Mouse (Mus musculus): ENCODE measurements at regions not wholly inside any gene's neighbourhood (a gene's known extent, or its start where the extent isn't known, plus 50 kb on each side); places are given as distances from the start of the nearest gene placed in this dataset.

GRCm38 (mm10) chr10:56474951-56475350 lies 97.8 kb downstream of the Gja1 start:
- WGBS = 77% methylated on average over 6 of the region's 6 CpGs
- H3K4me2 ChIP-seq (replicated peaks; ENCODE audit: low read depth, low read length, severe bottlenecking) = no peak overlapping the region
- no peaks in the 10 kb centered on the region for H3K27me3 ChIP-seq (ENCODE audit: control insufficient read depth, insufficient read depth, low read length)
- no peaks in the 10 kb centered on the region for H3K4me1 ChIP-seq (ENCODE audit: control insufficient read depth, insufficient read depth, low read length)
- no peak overlapping the region for H3K4me3 ChIP-seq (replicated peaks; ENCODE audit: low read length)
- DNase-seq (ENCODE audit: low spot score) (no peak), ATAC-seq (ENCODE audit: low FRiP score, low read depth) (no peak)
- TF ChIP-seq POLR2A (IDR thresholded peaks at IDR 0.05; ENCODE audit: borderline replicate concordance, extremely low read depth, insufficient read depth, insufficient read length) = no peak
- H3K36me3 ChIP-seq (ENCODE audit: control insufficient read depth, insufficient read depth, low read length) = no peaks in the 10 kb centered on the region
- H3K9ac ChIP-seq (ENCODE audit: low read depth, low read length, severe bottlenecking) = no peak overlapping the region
- no peaks in the 10 kb centered on the region for H3K9me3 ChIP-seq (ENCODE audit: control insufficient read depth, low read length)
- H3K27ac ChIP-seq (replicated peaks; ENCODE audit: low read depth, low read length) = no peak overlapping the region

GRCm38 (mm10) chr10:56482156-56482716 lies 105.1 kb downstream of the Gja1 start:
- no peak for DNase-seq (ENCODE audit: low spot score)

GRCm38 (mm10) chr10:56484931-56485330 lies 107.8 kb downstream of the Gja1 start:
- Histone ChIP-seq H3K27ac (replicated peaks; ENCODE audit: low read depth, low read length) (no peak overlapping the region), H3K4me1 (ENCODE audit: control insufficient read depth, insufficient read depth, low read length) (peaks cover 2% of the 10 kb centered on the region; the same call in 1 of the 2 replicates), H3K9me3 (ENCODE audit: control insufficient read depth, low read length) (no peaks in the 10 kb centered on the region), H3K4me3 (replicated peaks; ENCODE audit: low read length) (no peak overlapping the region), H3K4me2 (replicated peaks; ENCODE audit: low read depth, low read length, severe bottlenecking) (no peak overlapping the region), H3K9ac (ENCODE audit: low read depth, low read length, severe bottlenecking) (no peak overlapping the region), H3K36me3 (ENCODE audit: control insufficient read depth, insufficient read depth, low read length) (no peaks in the 10 kb centered on the region), H3K27me3 (ENCODE audit: control insufficient read depth, insufficient read depth, low read length) (no peaks in the 10 kb centered on the region)
- ATAC-seq (ENCODE audit: low FRiP score, low read depth) (no peak), DNase-seq (ENCODE audit: low spot score) (no peak)
- 86% methylated on average over 8 of the region's 8 CpGs for WGBS
- TF ChIP-seq POLR2A (IDR thresholded peaks at IDR 0.05; ENCODE audit: borderline replicate concordance, extremely low read depth, insufficient read depth, insufficient read length) = no peak

More at GRCm38 (mm10) chr10:56482156-56482716, 105.1 kb downstream of the Gja1 start:
- Histone ChIP-seq H3K4me2 (replicated peaks; ENCODE audit: low read depth, low read length, severe bottlenecking) (no peak overlapping the region), H3K4me3 (replicated peaks; ENCODE audit: low read length) (no peak overlapping the region), H3K27ac (replicated peaks; ENCODE audit: low read depth, low read length) (no peak overlapping the region; the same call in 1 of the 2 replicates), H3K36me3 (ENCODE audit: control insufficient read depth, insufficient read depth, low read length) (no peaks in the 10 kb centered on the region), H3K9ac (ENCODE audit: low read depth, low read length, severe bottlenecking) (no peak overlapping the region), H3K9me3 (ENCODE audit: control insufficient read depth, low read length) (no peaks in the 10 kb centered on the region), H3K4me1 (ENCODE audit: control insufficient read depth, insufficient read depth, low read length) (peaks cover 2% of the 10 kb centered on the region; the same call in 1 of the 2 replicates), H3K27me3 (ENCODE audit: control insufficient read depth, insufficient read depth, low read length) (no peaks in the 10 kb centered on the region)
- no peak for TF ChIP-seq POLR2A (IDR thresholded peaks at IDR 0.05; ENCODE audit: borderline replicate concordance, extremely low read depth, insufficient read depth, insufficient read length)
- no peak for ATAC-seq (ENCODE audit: low FRiP score, low read depth)
- 38% methylated on average over 9 of the region's 9 CpGs for WGBS

GRCm38 (mm10) chr10:56485746-56486145 lies 108.6 kb downstream of the Gja1 start:
- Histone ChIP-seq H3K36me3 (ENCODE audit: control insufficient read depth, insufficient read depth, low read length) (no peaks in the 10 kb centered on the region), H3K4me2 (replicated peaks; ENCODE audit: low read depth, low read length, severe bottlenecking) (no peak overlapping the region), H3K27ac (replicated peaks; ENCODE audit: low read depth, low read length) (no peak overlapping the region), H3K4me1 (ENCODE audit: control insufficient read depth, insufficient read depth, low read length) (peaks cover 2% of the 10 kb centered on the region; the same call in 1 of the 2 replicates), H3K9me3 (ENCODE audit: control insufficient read depth, low read length) (no peaks in the 10 kb centered on the region), H3K9ac (ENCODE audit: low read depth, low read length, severe bottlenecking) (no peak overlapping the region), H3K4me3 (replicated peaks; ENCODE audit: low read length) (no peak overlapping the region), H3K27me3 (ENCODE audit: control insufficient read depth, insufficient read depth, low read length) (no peaks in the 10 kb centered on the region)
- ATAC-seq (ENCODE audit: low FRiP score, low read depth) (no peak), DNase-seq (ENCODE audit: low spot score) (no peak)
- no peak for TF ChIP-seq POLR2A (IDR thresholded peaks at IDR 0.05; ENCODE audit: borderline replicate concordance, extremely low read depth, insufficient read depth, insufficient read length)
- WGBS = 92% methylated on average over 5 of the region's 5 CpGs

- H3K9ac ChIP-seq (ENCODE audit: low read depth, low read length, severe bottlenecking) = no peak overlapping the region
- no peak overlapping the region for H3K4me2 ChIP-seq (replicated peaks; ENCODE audit: low read depth, low read length, severe bottlenecking)
- no peaks in the 10 kb centered on the region for H3K36me3 ChIP-seq (ENCODE audit: control insufficient read depth, insufficient read depth, low read length)
- no peak for TF ChIP-seq POLR2A (IDR thresholded peaks at IDR 0.05; ENCODE audit: borderline replicate concordance, extremely low read depth, insufficient read depth, insufficient read length)
- 41% methylated on average over 6 of the region's 6 CpGs for WGBS
- H3K4me1 ChIP-seq (ENCODE audit: control insufficient read depth, insufficient read depth, low read length) = peaks cover 2% of the 10 kb centered on the region; the same call in 1 of the 2 replicates
- ATAC-seq (ENCODE audit: low FRiP score, low read depth) (no peak), DNase-seq (ENCODE audit: low spot score) (peak; percentile 26)
- H3K9me3 ChIP-seq (ENCODE audit: control insufficient read depth, low read length) = no peaks in the 10 kb centered on the region
- no peaks in the 10 kb centered on the region for H3K27me3 ChIP-seq (ENCODE audit: control insufficient read depth, insufficient read depth, low read length)
- no peak overlapping the region for H3K4me3 ChIP-seq (replicated peaks; ENCODE audit: low read length)
- H3K27ac ChIP-seq (replicated peaks; ENCODE audit: low read depth, low read length) = no peak overlapping the region
These were observed 109.5 kb downstream of the Gja1 start for GRCm38 (mm10) chr10:56486584-56486983.
